Mouse (Mus musculus): ENCODE results near the gene Slc6a4. TPM values are rescaled to one million over a fixed set of nuclear protein-coding genes. Genes with fewer than 3 reads are reported as not detected.
A peak's percentile ranks its signal among the peaks of the same experiment; 100 is the strongest.

The Slc6a4 gene
- under 1 TPM; 0.36 to 0.46 TPM for total RNA-seq (2021)
- long read RNA-seq, experiment 1, result 0 reads
- long read RNA-seq, experiment 2, result 0 reads

GRCm38 (mm10) chr11:76997916-76998704 lies at the start of gene Slc6a4:
Slc6a4 (plus strand) TSS chr11:76998603.
- no peak for DNase-seq (ENCODE audit: low spot score)

GRCm38 (mm10) chr11:76953536-76953935 lies 44.9 kb upstream of the Slc6a4 start:
- no peak for DNase-seq (ENCODE audit: low spot score)

GRCm38 (mm10) chr11:76965703-76966102 lies 32.7 kb upstream of the Slc6a4 start:
- DNase-seq (ENCODE audit: low spot score), result no peak

- no peak for DNase-seq (ENCODE audit: low spot score)
Measured at GRCm38 (mm10) chr11:76970328-76970727, 28.1 kb upstream of the Slc6a4 start.

- DNase-seq (ENCODE audit: low spot score), result no peak
Measured at GRCm38 (mm10) chr11:76974680-76975319, 23.6 kb upstream of the Slc6a4 start.

GRCm38 (mm10) chr11:76981570-76982141 lies 16.7 kb upstream of the Slc6a4 start:
- DNase-seq (ENCODE audit: low spot score), result no peak

- no peak for DNase-seq (ENCODE audit: low spot score)
Measured at GRCm38 (mm10) chr11:76982415-76982814, 16.0 kb upstream of the Slc6a4 start.

- no peak for DNase-seq (ENCODE audit: low spot score)
Measured at GRCm38 (mm10) chr11:76983641-76984040, 14.8 kb upstream of the Slc6a4 start.

GRCm38 (mm10) chr11:76984173-76984572 lies 14.2 kb upstream of the Slc6a4 start:
- DNase-seq (ENCODE audit: low spot score), result no peak

GRCm38 (mm10) chr11:76990839-76991238 lies 7.6 kb upstream of the Slc6a4 start:
- no peak for DNase-seq (ENCODE audit: low spot score)

GRCm38 (mm10) chr11:76992886-76993285 lies 5.5 kb upstream of the Slc6a4 start:
- no peak for DNase-seq (ENCODE audit: low spot score)

GRCm38 (mm10) chr11:76995966-76996672 lies 2.3 kb upstream of the Slc6a4 start:
- DNase-seq (ENCODE audit: low spot score), result no peak

GRCm38 (mm10) chr11:76997305-76997704 lies 1.1 kb upstream of the Slc6a4 start:
- DNase-seq (ENCODE audit: low spot score), result peak; percentile 71

- DNase-seq (ENCODE audit: low spot score), result no peak
Measured at GRCm38 (mm10) chr11:76998705-76999226, 363 bp downstream of the Slc6a4 start.

GRCm38 (mm10) chr11:77000741-77001140 lies 2.3 kb downstream of the Slc6a4 start:
- no peak for DNase-seq (ENCODE audit: low spot score)

- no peak for DNase-seq (ENCODE audit: low spot score)
Measured at GRCm38 (mm10) chr11:77002361-77002760, 4.0 kb downstream of the Slc6a4 start.

- DNase-seq (ENCODE audit: low spot score), result no peak
Measured at GRCm38 (mm10) chr11:77005881-77006280, 7.5 kb downstream of the Slc6a4 start.

- DNase-seq (ENCODE audit: low spot score), result no peak
Measured at GRCm38 (mm10) chr11:77006616-77007015, 8.2 kb downstream of the Slc6a4 start.

- no peak for DNase-seq (ENCODE audit: low spot score)
Measured at GRCm38 (mm10) chr11:77009069-77010025, 10.9 kb downstream of the Slc6a4 start.

GRCm38 (mm10) chr11:77010762-77011475 lies 12.5 kb downstream of the Slc6a4 start:
- DNase-seq (ENCODE audit: low spot score), result no peak

Measured in gastrocnemius, adult 18-20 months (tissue).